Mouse (Mus musculus) subcutaneous adipose tissue, adult 2 months (tissue): ENCODE results near the gene Cdhr1. TPM values are rescaled to one million over a fixed set of nuclear protein-coding genes. Genes with fewer than 3 reads are reported as not detected.

Source experiments
- polyA plus RNA-seq: library from polyadenylated mRNA; depleted of rRNA; stranded (reverse); fragments of >200 nt; gene quantifications from 2 replicates; pipeline ENCODE4 v1.2.3, GENCODE M21; 2012; ENCODE audit warnings: low replicate concordance; rRNA removed

Cdhr1 gene
- 0.03 and 0.06 TPM in 2 replicates for polyA plus RNA-seq

GRCm38 (mm10) chr14:37097956-37098530 is at the start of gene Cdhr1:
Gene Cdhr1 (minus strand): TSS chr14:37098347.

GRCm38 (mm10) chr14:37135127-37135593 is 37.0 kb upstream of the Cdhr1 start, which contains the start of gene Ghitm:
Gene Ghitm (minus strand): TSS chr14:37135272.

GRCm38 (mm10) chr14:37113922-37114321 is 15.8 kb upstream of the Cdhr1 start, which contains the start of gene 2610528A11Rik:
Gene 2610528A11Rik (minus strand): TSS chr14:37114022.

GRCm38 (mm10) chr14:37067629-37068028 is 30.5 kb downstream of the Cdhr1 start, which contains the start of gene Lrit2:
Gene Lrit2 (plus strand): TSS chr14:37067929.

GRCm38 (mm10) chr14:37048914-37049410 is 49.2 kb downstream of the Cdhr1 start, which contains the start of gene Rgr:
Gene Rgr (minus strand): TSS chr14:37048964.

Other genes with a start within 250 kb of the Cdhr1 start
- gene Ccser2, start 129.6 kb downstream of the Cdhr1 start, polyA plus RNA-seq, result 40.3 and 65.2 TPM in 2 replicates
- 0.69 TPM in 1 of 2 replicates, not detected in the other for gene Rgr, start 49.4 kb downstream of the Cdhr1 start, polyA plus RNA-seq
- gene Lrit1, start 43.5 kb downstream of the Cdhr1 start, polyA plus RNA-seq, result not detected in 2 replicates
- gene Lrit2, start 30.4 kb downstream of the Cdhr1 start, polyA plus RNA-seq, result not detected in 2 replicates
- gene 2610528A11Rik, start 15.7 kb upstream of the Cdhr1 start, polyA plus RNA-seq, result 0.72 and 0.76 TPM in 2 replicates
- gene Ghitm, start 36.9 kb upstream of the Cdhr1 start, polyA plus RNA-seq, result 228 and 370 TPM in 2 replicates